Mouse (Mus musculus): ENCODE measurements around the gene Podnl1.
A peak's percentile ranks its signal among the peaks of the same experiment; 100 is the strongest.

Podnl1 gene

GRCm38 (mm10) chr8:84125656-84126055, at the start of gene Podnl1:
TSS of gene Podnl1 (plus strand) at chr8:84125989.
- no peak for DNase-seq (ENCODE audit: low spot score in 2 of 2)

GRCm38 (mm10) chr8:84076412-84076811, 49.4 kb upstream of the Podnl1 start:
- no peak for DNase-seq (ENCODE audit: low spot score in 2 of 2)

GRCm38 (mm10) chr8:84076849-84077248, 48.9 kb upstream of the Podnl1 start:
- DNase-seq (ENCODE audit: low spot score in 2 of 2): no peak

- DNase-seq (ENCODE audit: low spot score in 2 of 2): no peak
Measured at GRCm38 (mm10) chr8:84079206-84079605, 46.6 kb upstream of the Podnl1 start.

- no peak for DNase-seq (ENCODE audit: low spot score in 2 of 2)
Measured at GRCm38 (mm10) chr8:84083829-84084241, 42.0 kb upstream of the Podnl1 start.

GRCm38 (mm10) chr8:84084341-84085115, 41.3 kb upstream of the Podnl1 start:
- no peak for DNase-seq (ENCODE audit: low spot score in 2 of 2)

- no peak for DNase-seq (ENCODE audit: low spot score in 2 of 2)
Measured at GRCm38 (mm10) chr8:84087156-84087555, 38.6 kb upstream of the Podnl1 start.

GRCm38 (mm10) chr8:84087821-84088220, 38.0 kb upstream of the Podnl1 start:
- DNase-seq (ENCODE audit: low spot score in 2 of 2): no peak

- no peak for DNase-seq (ENCODE audit: low spot score in 2 of 2)
Measured at GRCm38 (mm10) chr8:84089277-84089676, 36.5 kb upstream of the Podnl1 start.

GRCm38 (mm10) chr8:84090585-84090984, 35.2 kb upstream of the Podnl1 start:
- no peak for DNase-seq (ENCODE audit: low spot score in 2 of 2)

- DNase-seq (ENCODE audit: low spot score in 2 of 2): peak in 1 of 2 experiments; percentile 6
Measured at GRCm38 (mm10) chr8:84096061-84096460, 29.7 kb upstream of the Podnl1 start.

- no peak for DNase-seq (ENCODE audit: low spot score in 2 of 2)
Measured at GRCm38 (mm10) chr8:84098376-84098775, 27.4 kb upstream of the Podnl1 start.

- DNase-seq (ENCODE audit: low spot score in 2 of 2): peak in 1 of 2 experiments; percentile 16
Measured at GRCm38 (mm10) chr8:84101476-84102270, 24.1 kb upstream of the Podnl1 start.

GRCm38 (mm10) chr8:84103601-84104000, 22.2 kb upstream of the Podnl1 start:
- DNase-seq (ENCODE audit: low spot score in 2 of 2): peak in 1 of 2 experiments; percentile 13

GRCm38 (mm10) chr8:84104221-84104620, 21.6 kb upstream of the Podnl1 start:
- peak in 1 of 2 experiments; percentile 68 for DNase-seq (ENCODE audit: low spot score in 2 of 2)

- DNase-seq (ENCODE audit: low spot score in 2 of 2): peak; percentile 97
Measured at GRCm38 (mm10) chr8:84104697-84105609, 20.8 kb upstream of the Podnl1 start, which contains the start of gene Dcaf15. TSS of gene Dcaf15 (minus strand) at chr8:84104768.

- peak in 1 of 2 experiments; percentile 5 for DNase-seq (ENCODE audit: low spot score in 2 of 2)
Measured at GRCm38 (mm10) chr8:84105676-84106075, 20.1 kb upstream of the Podnl1 start.

- no peak for DNase-seq (ENCODE audit: low spot score in 2 of 2)
Measured at GRCm38 (mm10) chr8:84106216-84107040, 19.4 kb upstream of the Podnl1 start.

GRCm38 (mm10) chr8:84115646-84116045, 10.1 kb upstream of the Podnl1 start:
- DNase-seq (ENCODE audit: low spot score in 2 of 2): no peak

- DNase-seq (ENCODE audit: low spot score in 2 of 2): no peak
Measured at GRCm38 (mm10) chr8:84122151-84122550, 3.6 kb upstream of the Podnl1 start.

- no peak for DNase-seq (ENCODE audit: low spot score in 2 of 2)
Measured at GRCm38 (mm10) chr8:84126742-84127141, 953 bp downstream of the Podnl1 start.
